Mouse (Mus musculus) mature B cell (primary cell): ENCODE measurements around the gene Gm49027.

Experiments
- in situ Hi-C: fragments of 300-500 bp; cut with MboI; formaldehyde crosslinking; loops from 2 replicates; pipeline ENCODE4 v1.14.3; 2019

The Gm49027 gene

GRCm38 (mm10) chr5:123507936-123508723 lies 17.2 kb downstream of the Gm49027 start:
- in situ Hi-C loops: loop anchor here (10.0 kb wide), 1 partner anchor 133 kb away; no protein-coding TSS in a partner anchor

- in situ Hi-C loops: loop anchor here (10.0 kb wide), 1 partner anchor 127 kb away; no protein-coding TSS in a partner anchor
Observed at GRCm38 (mm10) chr5:123501973-123502372, 23.3 kb downstream of the Gm49027 start.

DNA sequence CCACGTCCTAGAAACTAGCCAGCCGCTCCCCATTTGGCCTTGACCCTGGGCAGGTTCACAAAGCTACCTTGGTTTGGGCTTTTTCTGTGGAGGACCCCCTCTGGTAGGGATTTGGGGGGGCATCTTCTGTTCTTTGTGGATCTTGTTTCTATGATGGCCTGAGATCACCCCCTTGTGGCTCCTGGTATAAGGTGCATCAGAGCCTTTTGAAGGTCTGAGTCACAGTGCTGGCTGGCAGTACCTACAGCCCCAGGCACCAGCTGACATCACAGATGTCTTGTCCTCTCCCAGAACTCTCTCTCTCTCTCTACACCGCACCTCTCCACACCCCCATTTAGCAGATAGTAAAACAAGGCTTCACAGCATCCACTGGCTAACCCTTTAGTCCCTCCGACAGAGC lies 25.6 kb downstream of the Gm49027 start:
- in situ Hi-C loops: loop anchor here (10.0 kb wide), 1 partner anchor 125 kb away; no protein-coding TSS in a partner anchor

- in situ Hi-C loops: no loop called here
Observed at GRCm38 (mm10) chr5:123489935-123490334, 35.4 kb downstream of the Gm49027 start.

DNA sequence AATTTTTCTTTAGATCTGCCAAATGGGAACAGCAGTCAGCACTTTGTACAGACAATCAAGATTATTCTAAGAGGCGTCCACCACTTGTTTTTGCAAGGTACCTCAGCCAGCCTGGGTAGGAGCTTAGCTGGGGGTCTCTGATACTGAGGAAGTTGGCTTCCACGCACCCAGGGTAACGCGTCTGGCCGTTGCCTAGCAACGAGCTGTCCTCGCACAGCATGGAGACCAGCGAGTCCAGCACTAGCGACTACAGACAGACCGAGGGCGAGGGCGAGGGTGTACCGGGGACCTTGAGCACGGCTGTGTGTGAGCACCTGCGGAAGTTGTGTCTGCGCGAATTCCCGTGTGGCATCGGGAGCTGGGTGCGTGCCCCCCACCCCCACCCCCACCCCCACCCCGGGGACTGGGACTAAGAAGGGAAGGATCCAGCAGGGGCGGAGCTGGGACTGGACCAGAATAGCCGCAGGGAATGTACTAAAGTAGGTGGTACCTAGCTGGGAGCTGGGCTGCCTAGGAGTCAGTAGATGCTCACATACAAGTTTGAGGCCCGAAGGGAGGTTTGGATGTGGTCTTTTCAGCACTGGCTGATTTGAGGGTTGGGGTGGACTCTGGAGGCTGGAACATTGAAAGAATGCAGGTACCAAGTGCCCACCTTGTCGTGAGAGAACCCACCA lies 36.0 kb downstream of the Gm49027 start, which contains the start of the genes Lrrc43 and Il31:
Gene Lrrc43 (plus strand): TSS at position 194 of the 674 bp plus-strand sequence.
Gene Il31 (minus strand): TSS at position 378 of the 674 bp plus-strand sequence.
- in situ Hi-C loops: no loop called here

DNA sequence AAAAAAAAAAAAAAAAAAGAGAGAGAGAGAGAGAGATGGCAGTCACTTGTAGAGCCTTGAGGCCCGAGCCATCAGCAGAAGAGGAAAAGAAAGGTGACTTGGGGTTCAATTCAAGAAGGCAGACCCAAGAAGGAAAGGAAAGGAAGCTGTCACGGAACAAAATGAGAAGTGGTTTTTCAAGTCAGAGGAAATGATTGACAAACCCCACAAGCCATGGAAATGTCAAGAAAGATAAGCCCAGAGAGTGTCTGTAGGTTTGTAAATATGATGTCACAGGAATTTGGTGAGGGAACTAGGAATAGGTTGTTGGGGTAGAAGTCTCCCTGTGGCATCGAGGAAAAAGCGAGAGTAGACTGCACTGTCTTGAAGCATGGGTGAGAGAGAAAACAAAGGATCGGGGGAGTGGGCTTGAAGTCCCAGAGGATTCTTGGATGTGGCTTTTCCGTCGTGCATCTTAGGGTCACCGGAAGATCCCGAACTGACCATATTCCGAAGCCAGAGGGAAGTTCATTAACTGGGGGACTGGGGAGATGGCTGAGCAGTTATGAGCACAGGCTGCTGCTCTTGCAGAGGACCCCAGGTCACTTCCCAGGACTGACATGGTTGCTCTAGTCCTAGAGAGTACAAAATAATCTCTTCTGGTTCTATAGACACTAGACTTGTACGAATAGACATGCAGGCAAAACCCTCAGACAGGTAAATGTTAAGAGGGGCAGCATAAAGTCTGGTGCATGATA lies 37.5 kb downstream of the Gm49027 start:
- in situ Hi-C loops: no loop called here

DNA sequence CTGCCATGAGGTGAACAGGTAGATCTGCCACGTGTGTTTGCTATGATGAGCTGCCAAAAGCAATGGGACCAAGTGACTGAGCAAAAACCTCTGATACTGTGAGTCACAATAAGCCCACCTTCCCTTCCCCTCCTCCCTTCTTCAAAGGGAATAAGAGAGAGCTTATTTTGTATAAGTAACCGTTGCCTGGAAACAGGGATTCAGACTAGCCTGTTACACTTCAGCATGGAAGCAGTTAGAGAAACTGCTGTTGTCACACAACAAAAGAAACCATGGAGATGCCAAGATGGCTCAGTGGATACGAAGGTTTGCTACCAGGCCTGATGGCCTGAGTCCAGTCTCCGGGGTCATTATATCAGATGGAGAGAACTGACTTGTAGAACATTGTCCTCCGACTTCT lies 51.5 kb downstream of the Gm49027 start:
- in situ Hi-C loops: no loop called here

GRCm38 (mm10) chr5:123470784-123471400 lies 54.4 kb downstream of the Gm49027 start:
- in situ Hi-C loops: no loop called here

DNA sequence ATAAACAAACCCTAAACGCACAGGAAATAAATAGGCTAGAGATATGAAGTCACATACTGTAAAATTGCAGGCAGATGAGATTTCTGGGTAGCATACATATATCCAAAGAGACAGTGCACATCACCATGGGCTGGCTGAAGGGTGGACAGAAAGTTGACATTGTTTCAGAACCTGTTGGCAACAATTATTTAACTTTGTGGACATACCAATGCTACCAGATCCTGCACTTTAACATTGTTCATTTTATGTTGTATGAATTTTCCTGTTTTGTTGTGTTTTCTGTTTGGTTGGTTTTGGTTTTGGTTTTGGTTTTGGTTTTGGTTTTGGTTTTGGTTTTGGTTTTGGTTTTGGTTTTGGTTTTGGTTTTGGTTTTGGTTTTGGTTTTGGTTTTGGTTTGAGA lies 60.6 kb downstream of the Gm49027 start:
- in situ Hi-C loops: no loop called here
